Mouse (Mus musculus) liver, embryonic 12.5 days (tissue): ENCODE measurements at regions not wholly inside any gene's neighbourhood (a gene's known extent, or its start where the extent isn't known, plus 50 kb on each side); places are given as distances from the start of the nearest gene placed in this dataset.

ENCODE experiments used
- ATAC-seq: fragments of 200-750 bp; cut with Nextera tagmentation; 2 replicates; pipeline ENCODE4 v1.8.0; 2017; ENCODE audit warnings: moderate number of reproducible peaks, mild to moderate bottlenecking, moderate library complexity
- H3K27ac ChIP-seq: fragments of 300-500 bp; sonication (generic); 2 replicates; pipeline ENCODE4 v1.5.1; 2016; ENCODE audit warnings: mild to moderate bottlenecking
- H3K27me3 ChIP-seq: fragments of 300-500 bp; sonication (generic); replicated peaks from 2 replicates; pipeline ENCODE4 v1.6.1; 2016; ENCODE audit warnings: mild to moderate bottlenecking, moderate library complexity
- H3K36me3 ChIP-seq: fragments of 300-500 bp; sonication (generic); 2 replicates; pipeline ENCODE4 v1.6.1; 2016; ENCODE audit warnings: mild to moderate bottlenecking, moderate library complexity
- H3K4me1 ChIP-seq: fragments of 300-500 bp; sonication (generic); 2 replicates; pipeline ENCODE4 v1.6.1; 2016
- H3K4me2 ChIP-seq: fragments of 300-500 bp; sonication (generic); 2 replicates; pipeline ENCODE4 v1.6.1; 2016; ENCODE audit warnings: mild to moderate bottlenecking, moderate library complexity
- H3K4me3 ChIP-seq: fragments of 300-500 bp; sonication (generic); 2 replicates; pipeline ENCODE4 v1.5.1; 2016; ENCODE audit warnings: mild to moderate bottlenecking, moderate library complexity
- H3K9ac ChIP-seq: fragments of 300-500 bp; sonication (generic); 2 replicates; pipeline ENCODE4 v1.6.1; 2016; ENCODE audit warnings: mild to moderate bottlenecking, moderate library complexity
- H3K9me3 ChIP-seq: fragments of 300-500 bp; sonication (generic); replicated peaks from 2 replicates; pipeline ENCODE4 v1.6.1; 2016; ENCODE audit warnings: mild to moderate bottlenecking, moderate library complexity
- WGBS: fragments of 180-500 bp; shearing (Covaris S2); methylation state at CpG from one replicate; pipeline ENCODE4 v1.1.7; 2016; ENCODE audit not compliant: insufficient replicate concordance; 5-methylcytosine and 5-hydroxymethylcytosine counted together

GRCm38 (mm10) chr8:88019243-88020115 lies 60.1 kb upstream of the Zfp423 start:
- H3K9ac ChIP-seq = no peak overlapping the region
- 70% methylated on average over 17 of the region's 17 CpGs for whole genome bisulfite sequencing
- H3K27me3 ChIP-seq = no peaks in the 10 kb centered on the region
- H3K9me3 ChIP-seq = no peaks in the 10 kb centered on the region
- H3K4me3 ChIP-seq = no peak overlapping the region
- no peak overlapping the region for H3K27ac ChIP-seq
- H3K36me3 ChIP-seq = no peaks in the 10 kb centered on the region
- H3K4me1 ChIP-seq = no peaks in the 10 kb centered on the region
- no peak overlapping the region for H3K4me2 ChIP-seq
- ATAC-seq = no peak

GRCm38 (mm10) chr8:88018494-88018893 lies 59.1 kb upstream of the Zfp423 start:
- H3K36me3 ChIP-seq = no peaks in the 10 kb centered on the region
- ATAC-seq = no peak
- H3K4me3 ChIP-seq = no peak overlapping the region
- no peaks in the 10 kb centered on the region for H3K9me3 ChIP-seq
- no peak overlapping the region for H3K9ac ChIP-seq
- H3K4me1 ChIP-seq = no peaks in the 10 kb centered on the region
- 87% methylated on average over 4 of the region's 4 CpGs for WGBS
- H3K4me2 ChIP-seq = no peak overlapping the region
- H3K27me3 ChIP-seq = no peaks in the 10 kb centered on the region
- H3K27ac ChIP-seq = no peak overlapping the region

GRCm38 (mm10) chr8:88012177-88012825 lies 52.9 kb upstream of the Zfp423 start:
- whole genome bisulfite sequencing = 75% methylated on average over 15 of the region's 15 CpGs
- H3K27ac ChIP-seq = no peak overlapping the region
- H3K9me3 ChIP-seq = no peaks in the 10 kb centered on the region
- H3K4me2 ChIP-seq = no peak overlapping the region
- no peaks in the 10 kb centered on the region for H3K27me3 ChIP-seq
- no peak overlapping the region for H3K9ac ChIP-seq
- peaks cover 13% of the 10 kb centered on the region; the same call in 1 of the 2 replicates for H3K4me1 ChIP-seq
- no peaks in the 10 kb centered on the region for H3K36me3 ChIP-seq
- ATAC-seq = no peak
- no peak overlapping the region for H3K4me3 ChIP-seq

GRCm38 (mm10) chr8:88010566-88010965 lies 51.2 kb upstream of the Zfp423 start:
- ATAC-seq = no peak

GRCm38 (mm10) chr8:88009878-88010277 lies 50.5 kb upstream of the Zfp423 start:
- no peaks in the 10 kb centered on the region for H3K9me3 ChIP-seq
- no peak overlapping the region for H3K4me3 ChIP-seq
- H3K4me1 ChIP-seq = peaks cover 13% of the 10 kb centered on the region; the same call in 1 of the 2 replicates
- WGBS = 21% methylated on average over 3 of the region's 3 CpGs
- H3K36me3 ChIP-seq = no peaks in the 10 kb centered on the region
- no peak for ATAC-seq
- no peak overlapping the region for H3K9ac ChIP-seq
- H3K4me2 ChIP-seq = no peak overlapping the region
- no peaks in the 10 kb centered on the region for H3K27me3 ChIP-seq
- peak overlapping the region; percentile 54; the same call in 1 of the 2 replicates for H3K27ac ChIP-seq

More at GRCm38 (mm10) chr8:88010566-88010965, 51.2 kb upstream of the Zfp423 start:
- WGBS = 11% methylated on average over 3 of the region's 3 CpGs
- Histone ChIP-seq H3K27me3 (no peaks in the 10 kb centered on the region), H3K36me3 (no peaks in the 10 kb centered on the region), H3K9me3 (no peaks in the 10 kb centered on the region), H3K4me1 (peaks cover 13% of the 10 kb centered on the region; the same call in 1 of the 2 replicates), H3K27ac (peak overlapping the region; percentile 54; the same call in 1 of the 2 replicates), H3K4me3 (no peak overlapping the region), H3K4me2 (no peak overlapping the region), H3K9ac (no peak overlapping the region)
